Mouse (Mus musculus): ENCODE data around the gene Cand1. TPM values are rescaled to one million over a fixed set of nuclear protein-coding genes. Genes with fewer than 3 reads are reported as not detected.

The Cand1 gene
- polyA plus RNA-seq, 1 experiment from 2014 or later, result 81.2 TPM

DNA sequence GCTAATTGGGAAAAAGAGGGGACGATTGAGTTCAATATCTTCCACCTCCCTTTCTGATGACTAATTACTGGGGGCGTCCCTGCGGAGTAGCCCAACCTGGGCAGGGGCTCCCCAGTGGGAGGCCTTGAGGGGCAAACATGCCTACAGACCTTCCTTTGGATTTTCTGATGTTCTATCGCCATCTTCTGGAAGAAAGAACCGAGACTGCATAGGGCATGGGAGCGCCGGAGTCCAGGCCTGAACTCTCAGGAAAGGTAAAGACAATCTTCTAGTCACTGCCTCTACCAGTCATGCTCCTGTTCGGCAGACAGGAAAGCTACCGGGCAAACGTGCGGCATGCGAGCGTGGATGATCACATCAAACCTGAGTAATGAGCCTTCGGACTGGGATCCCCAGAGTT is 71.1 kb downstream of the Cand1 start:
- Histone ChIP-seq H3K27ac (replicated peaks; ENCODE audit: low read depth, low read length) (no peak overlapping the region), H3K27me3 (replicated peaks; ENCODE audit: control insufficient read depth, insufficient read depth, low read length) (no peaks in the 10 kb centered on the region), H3K4me2 (ENCODE audit: low read depth, low read length) (no peak overlapping the region), H3K4me1 (ENCODE audit: control insufficient read depth, insufficient read depth, low read length) (no peaks in the 10 kb centered on the region), H3K9ac (ENCODE audit: low read depth, low read length) (no peak overlapping the region), H3K9me3 (ENCODE audit: control insufficient read depth, low read length) (no peaks in the 10 kb centered on the region), H3K36me3 (ENCODE audit: control insufficient read depth, insufficient read depth, low read length) (no peaks in the 10 kb centered on the region), H3K4me3 (ENCODE audit: low read depth, low read length) (no peak overlapping the region)
- ATAC-seq (ENCODE audit: low read depth) (no peak), DNase-seq (ENCODE audit: low spot score) (peak; percentile 25)
- WGBS, result 32% methylated on average over 14 of the region's 14 CpGs

DNA sequence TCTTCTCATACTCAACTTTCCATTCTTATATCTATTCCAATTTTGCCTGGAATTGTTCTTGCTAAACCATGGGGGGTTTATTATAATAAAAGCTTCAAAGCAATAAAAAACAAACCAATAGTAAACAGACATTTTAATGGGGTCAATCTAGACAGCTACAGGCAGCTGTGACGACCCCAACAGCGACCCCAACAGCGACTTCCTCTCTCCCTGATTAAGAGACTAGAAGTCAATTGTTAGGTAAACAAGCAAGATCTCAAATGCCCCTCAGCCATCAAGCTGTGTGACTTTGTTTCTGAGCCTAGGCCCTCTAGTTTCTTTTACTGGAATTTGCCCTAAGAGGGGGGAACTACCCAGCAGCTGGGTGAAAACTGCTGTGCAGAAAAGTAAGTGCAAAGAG is 72.0 kb downstream of the Cand1 start:
- ATAC-seq (ENCODE audit: low read depth) (no peak), DNase-seq (ENCODE audit: low spot score) (no peak)
- Histone ChIP-seq H3K36me3 (ENCODE audit: control insufficient read depth, insufficient read depth, low read length) (no peaks in the 10 kb centered on the region), H3K4me2 (ENCODE audit: low read depth, low read length) (no peak overlapping the region), H3K4me1 (ENCODE audit: control insufficient read depth, insufficient read depth, low read length) (no peaks in the 10 kb centered on the region), H3K4me3 (ENCODE audit: low read depth, low read length) (no peak overlapping the region), H3K9ac (ENCODE audit: low read depth, low read length) (no peak overlapping the region), H3K9me3 (ENCODE audit: control insufficient read depth, low read length) (no peaks in the 10 kb centered on the region), H3K27me3 (replicated peaks; ENCODE audit: control insufficient read depth, insufficient read depth, low read length) (no peaks in the 10 kb centered on the region), H3K27ac (replicated peaks; ENCODE audit: low read depth, low read length) (no peak overlapping the region)
- WGBS, result 13% methylated on average over 3 of the region's 3 CpGs

DNA sequence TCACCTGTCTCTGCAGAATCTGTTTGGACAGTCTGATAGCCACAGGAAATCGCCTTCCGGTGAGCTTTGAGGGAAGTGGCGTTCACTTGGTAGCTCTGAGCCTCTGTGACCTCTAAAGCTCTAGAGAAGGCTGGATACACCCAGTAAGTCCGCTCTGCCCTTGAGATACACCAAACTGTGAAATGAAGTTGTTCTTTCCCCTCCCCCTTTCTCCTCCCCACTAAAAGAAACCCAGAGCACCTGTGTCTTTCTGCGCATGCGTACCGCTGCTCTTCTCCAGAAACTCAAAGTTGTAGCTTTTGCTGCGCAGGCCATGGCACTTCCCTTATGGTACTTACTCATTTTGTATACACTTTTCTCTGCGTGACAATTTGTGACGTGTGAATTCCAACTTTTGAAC is 74.8 kb downstream of the Cand1 start:
- Histone ChIP-seq H3K4me1 (ENCODE audit: control insufficient read depth, insufficient read depth, low read length) (no peaks in the 10 kb centered on the region), H3K9me3 (ENCODE audit: control insufficient read depth, low read length) (no peaks in the 10 kb centered on the region), H3K27ac (replicated peaks; ENCODE audit: low read depth, low read length) (no peak overlapping the region), H3K27me3 (replicated peaks; ENCODE audit: control insufficient read depth, insufficient read depth, low read length) (no peaks in the 10 kb centered on the region), H3K4me3 (ENCODE audit: low read depth, low read length) (no peak overlapping the region), H3K9ac (ENCODE audit: low read depth, low read length) (no peak overlapping the region), H3K4me2 (ENCODE audit: low read depth, low read length) (no peak overlapping the region), H3K36me3 (ENCODE audit: control insufficient read depth, insufficient read depth, low read length) (no peaks in the 10 kb centered on the region)
- no peak for ATAC-seq (ENCODE audit: low read depth)
- DNase-seq (ENCODE audit: low spot score), result no peak
- 89% methylated on average over 10 of the region's 10 CpGs for WGBS

DNA sequence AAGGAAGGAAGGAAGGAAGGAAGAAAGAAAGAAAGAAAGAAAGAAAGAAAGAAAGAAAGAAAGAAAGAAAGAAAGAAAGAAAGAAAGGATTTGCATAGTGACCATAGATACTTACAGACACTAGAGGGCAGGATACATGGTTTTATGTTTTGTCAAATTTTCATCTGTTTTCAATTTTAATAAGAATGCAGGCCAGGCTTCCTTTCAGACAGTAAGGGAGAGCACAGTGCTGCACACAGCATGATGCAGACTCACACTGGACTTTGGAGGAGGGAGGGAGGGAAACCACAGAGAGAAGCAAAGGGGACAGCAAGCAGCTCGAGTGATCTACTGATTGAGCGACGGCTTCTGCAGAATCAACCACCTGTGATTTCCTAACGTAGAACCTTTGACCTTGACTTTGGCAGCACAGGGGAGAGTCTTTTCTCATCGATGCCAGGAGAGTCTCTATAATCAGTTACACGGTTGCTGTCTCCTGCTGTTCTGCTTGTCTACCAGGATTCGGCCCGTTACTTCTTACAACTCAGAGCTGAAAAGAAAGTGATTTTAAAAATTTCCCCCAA is 78.0 kb downstream of the Cand1 start:
- no peak overlapping the region for H3K27ac ChIP-seq (replicated peaks; ENCODE audit: low read depth, low read length)
- peak overlapping the region; percentile 28; the same call in 1 of the 2 replicates for H3K9ac ChIP-seq (ENCODE audit: low read depth, low read length)
- no peaks in the 10 kb centered on the region for H3K27me3 ChIP-seq (replicated peaks; ENCODE audit: control insufficient read depth, insufficient read depth, low read length)
- ATAC-seq (ENCODE audit: low read depth) (peak; percentile 78; the same call in 1 of the 2 replicates), DNase-seq (ENCODE audit: low spot score) (peak; percentile 84)
- WGBS, result 28% methylated on average over 8 of the region's 8 CpGs
- peak overlapping the region; percentile 33 for H3K4me2 ChIP-seq (ENCODE audit: low read depth, low read length)
- 0 out of 2 replicates have a peak, but pooled peaks cover 3% of the 10 kb centered on the region for H3K9me3 ChIP-seq (ENCODE audit: control insufficient read depth, low read length)
- no peaks in the 10 kb centered on the region for H3K36me3 ChIP-seq (ENCODE audit: control insufficient read depth, insufficient read depth, low read length)
- H3K4me1 ChIP-seq (ENCODE audit: control insufficient read depth, insufficient read depth, low read length), result no peaks in the 10 kb centered on the region
- peak overlapping the region; percentile 3; the same call in 1 of the 2 replicates for H3K4me3 ChIP-seq (ENCODE audit: low read depth, low read length)

DNA sequence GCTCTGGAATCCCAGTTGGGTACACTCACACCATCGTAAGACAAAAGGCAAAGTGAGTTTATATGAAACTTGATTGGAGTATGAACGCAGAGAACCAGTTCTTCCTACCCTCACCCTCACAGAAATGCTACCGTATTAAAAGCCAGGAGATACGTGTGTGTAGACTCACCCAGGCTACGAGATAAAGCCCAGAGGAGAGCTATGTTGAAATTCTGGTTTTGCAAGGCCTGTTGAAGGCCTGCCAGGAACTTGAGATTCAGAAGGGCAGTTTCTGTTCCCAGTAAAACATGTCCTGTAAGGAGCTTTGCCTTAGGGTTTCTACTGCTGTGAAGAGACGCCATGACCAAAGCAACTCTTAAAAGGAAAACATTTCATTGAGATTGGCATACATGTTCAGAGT is 79.7 kb downstream of the Cand1 start:
- no peak overlapping the region for H3K27ac ChIP-seq (replicated peaks; ENCODE audit: low read depth, low read length)
- H3K36me3 ChIP-seq (ENCODE audit: control insufficient read depth, insufficient read depth, low read length), result no peaks in the 10 kb centered on the region
- DNase-seq (ENCODE audit: low spot score), result peak; percentile 48
- no peak for ATAC-seq (ENCODE audit: low read depth)
- no peaks in the 10 kb centered on the region for H3K4me1 ChIP-seq (ENCODE audit: control insufficient read depth, insufficient read depth, low read length)
- 0 out of 2 replicates have a peak, but pooled peaks cover 3% of the 10 kb centered on the region for H3K9me3 ChIP-seq (ENCODE audit: control insufficient read depth, low read length)
- H3K9ac ChIP-seq (ENCODE audit: low read depth, low read length), result no peak overlapping the region
- no peak overlapping the region for H3K4me2 ChIP-seq (ENCODE audit: low read depth, low read length)
- WGBS, result 87% methylated on average over 6 of the region's 6 CpGs
- H3K27me3 ChIP-seq (replicated peaks; ENCODE audit: control insufficient read depth, insufficient read depth, low read length), result no peaks in the 10 kb centered on the region
- H3K4me3 ChIP-seq (ENCODE audit: low read depth, low read length), result no peak overlapping the region

DNA sequence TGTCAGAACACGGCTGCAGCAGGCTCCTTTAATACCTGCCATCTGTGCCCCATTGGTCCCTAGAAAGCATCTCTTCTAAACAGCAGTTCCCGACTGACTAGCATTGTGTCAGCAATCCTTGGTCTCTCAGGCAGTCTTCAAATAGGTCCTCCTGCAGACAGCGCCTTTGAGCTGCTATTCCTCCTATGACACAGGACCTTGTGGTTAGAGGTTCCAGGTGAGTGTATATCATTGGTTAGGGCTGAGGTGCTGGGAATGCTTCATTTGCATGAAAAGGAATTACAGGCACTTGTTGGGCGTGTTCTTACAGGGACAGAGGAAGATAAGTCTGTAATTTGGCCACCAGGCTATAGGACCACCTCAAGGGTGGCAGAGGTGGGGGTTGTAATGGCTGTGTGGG is 90.6 kb downstream of the Cand1 start:
- H3K36me3 ChIP-seq (ENCODE audit: control insufficient read depth, insufficient read depth, low read length), result no peaks in the 10 kb centered on the region
- no peaks in the 10 kb centered on the region for H3K9me3 ChIP-seq (ENCODE audit: control insufficient read depth, low read length)
- ATAC-seq (ENCODE audit: low read depth), result no peak
- H3K9ac ChIP-seq (ENCODE audit: low read depth, low read length), result no peak overlapping the region
- no peak overlapping the region for H3K27ac ChIP-seq (replicated peaks; ENCODE audit: low read depth, low read length)
- no peak overlapping the region for H3K4me3 ChIP-seq (ENCODE audit: low read depth, low read length)
- H3K4me1 ChIP-seq (ENCODE audit: control insufficient read depth, insufficient read depth, low read length), result peaks cover 3% of the 10 kb centered on the region; the same call in 1 of the 2 replicates
- H3K4me2 ChIP-seq (ENCODE audit: low read depth, low read length), result no peak overlapping the region
- WGBS, result 58% methylated on average over 4 of the region's 4 CpGs
- no peak for DNase-seq (ENCODE audit: low spot score)
- H3K27me3 ChIP-seq (replicated peaks; ENCODE audit: control insufficient read depth, insufficient read depth, low read length), result no peaks in the 10 kb centered on the region

Other genes starting within 250 kb of the Cand1 start
- 5.0 and 6.6 TPM in 2 replicates for gene Grip1, start 213.8 kb upstream of the Cand1 start, polyA plus RNA-seq (2014; fragmentation: Nextera tagmentation; extraction: Ambion mirVana)